In genomic region chr3:132819408-132819807, GRCm38 (mm10) we compare ENCODE assay signal across 24 mouse cellular contexts.
DNase-seq lines count a peak whose midpoint lies in the region; ATAC-seq and TF ChIP-seq lines count a peak whose summit lies in the region.
"Had no signal": no experiment of that assay in that cellular context is flagged by ENCODE, and none has a peak within 500 bp of the region (broad histone marks: within the 10 kb centered on the region; RNA-seq: fewer than 3 reads in every experiment).

No protein-coding gene starts in this region.

- no peaks in the 10 kb centered on the region for H3K27me3 ChIP-seq in heart, embryonic 11.5 days (ENCODE audit: control insufficient read depth, insufficient read depth, low read length)
- no peaks in the 10 kb centered on the region for H3K27me3 ChIP-seq in stomach, embryonic 15.5 days (replicated peaks)
- H3K27me3 ChIP-seq in stomach, postnatal 0 days (ENCODE audit: control insufficient read depth, insufficient read depth, low read length), result no peaks in the 10 kb centered on the region
- no peaks in the 10 kb centered on the region for H3K27me3 ChIP-seq in liver, embryonic 13.5 days
- H3K27me3 ChIP-seq in hindbrain, embryonic 16.5 days (replicated peaks; ENCODE audit: control insufficient read depth, insufficient read depth, low read length), result no peaks in the 10 kb centered on the region
- H3K27me3 ChIP-seq: embryonic facial prominence, embryonic 13.5 days; neural tube, embryonic 13.5 days had no signal

- H3K36me3 ChIP-seq in heart, embryonic 11.5 days (ENCODE audit: control insufficient read depth, insufficient read depth, low read length), result no peaks in the 10 kb centered on the region
- no peaks in the 10 kb centered on the region; the same call in 1 of the 2 replicates for H3K36me3 ChIP-seq in stomach, embryonic 15.5 days
- peaks cover 2% of the 10 kb centered on the region; the same call in 1 of the 2 replicates for H3K36me3 ChIP-seq in stomach, postnatal 0 days (ENCODE audit: control insufficient read depth, insufficient read depth, low read length)
- no peaks in the 10 kb centered on the region for H3K36me3 ChIP-seq in liver, embryonic 13.5 days
- no peaks in the 10 kb centered on the region; the same call in 1 of the 2 replicates for H3K36me3 ChIP-seq in hindbrain, embryonic 16.5 days (ENCODE audit: control insufficient read depth, insufficient read depth, low read length)
- H3K36me3 ChIP-seq: forebrain, embryonic 10.5 days; neural tube, embryonic 13.5 days had no signal

- H3K4me3 ChIP-seq in heart, embryonic 11.5 days (ENCODE audit: low read depth, low read length), result no peak overlapping the region
- no peak overlapping the region for H3K4me3 ChIP-seq in stomach, embryonic 15.5 days (replicated peaks)
- no peak overlapping the region for H3K4me3 ChIP-seq in stomach, postnatal 0 days (ENCODE audit: low read depth, low read length)
- no peak overlapping the region for H3K4me3 ChIP-seq in liver, embryonic 13.5 days (replicated peaks)
- no peak overlapping the region for H3K4me3 ChIP-seq in hindbrain, embryonic 16.5 days (ENCODE audit: low read length)
- H3K4me3 ChIP-seq: embryonic facial prominence, embryonic 13.5 days; forebrain, embryonic 10.5 days; midbrain, embryonic 10.5 days; neural tube, embryonic 13.5 days had no signal

- peak; percentile 81 for ATAC-seq in heart, embryonic 11.5 days (replicated peaks; ENCODE audit: insufficient number of reproducible peaks, low FRiP score, low TSS enrichment)
- peak; percentile 65; the same call in 1 of the 2 replicates for ATAC-seq in stomach, embryonic 15.5 days (ENCODE audit: insufficient read depth, low FRiP score, low read depth)
- ATAC-seq in stomach, postnatal 0 days (ENCODE audit: low FRiP score, low TSS enrichment), result no peak
- peak; percentile 87 for ATAC-seq in liver, embryonic 13.5 days (ENCODE audit: low read depth)
- peak; percentile 96 for ATAC-seq in megakaryocyte-erythroid progenitor cell, adult 5-6 weeks (replicated peaks; ENCODE audit: low FRiP score, low TSS enrichment, poor library complexity, severe bottlenecking)
- ATAC-seq in hindbrain, embryonic 16.5 days, result no peak
- ATAC-seq: forebrain, embryonic 16.5 days; inflammation-experienced regulatory T-cells, adult 6 months had no signal

- peaks cover 12% of the 10 kb centered on the region for H3K4me1 ChIP-seq in heart, embryonic 11.5 days (ENCODE audit: control insufficient read depth, insufficient read depth, low read length)
- no peaks in the 10 kb centered on the region for H3K4me1 ChIP-seq in stomach, embryonic 15.5 days
- H3K4me1 ChIP-seq in stomach, postnatal 0 days (replicated peaks; ENCODE audit: control insufficient read depth, insufficient read depth), result no peaks in the 10 kb centered on the region
- H3K4me1 ChIP-seq in liver, embryonic 13.5 days (replicated peaks), result peaks cover 35% of the 10 kb centered on the region
- H3K4me1 ChIP-seq in hindbrain, embryonic 16.5 days (ENCODE audit: control insufficient read depth, insufficient read depth, low read depth, low read length), result no peaks in the 10 kb centered on the region
- H3K4me1 ChIP-seq: embryonic facial prominence, embryonic 13.5 days; forebrain, embryonic 10.5 days; midbrain, embryonic 10.5 days; neural tube, embryonic 13.5 days had no signal

- H3K27ac ChIP-seq in heart, embryonic 11.5 days (ENCODE audit: low read depth, low read length), result no peak overlapping the region
- no peak overlapping the region for H3K27ac ChIP-seq in stomach, embryonic 15.5 days
- no peak overlapping the region for H3K27ac ChIP-seq in stomach, postnatal 0 days (replicated peaks)
- no peak overlapping the region for H3K27ac ChIP-seq in liver, embryonic 13.5 days
- no peak overlapping the region for H3K27ac ChIP-seq in hindbrain, embryonic 16.5 days (ENCODE audit: low read depth, low read length)
- H3K27ac ChIP-seq: embryonic facial prominence, embryonic 13.5 days; forebrain, embryonic 10.5 days; hindbrain, embryonic 14.5 days; midbrain, embryonic 10.5 days; neural tube, embryonic 13.5 days had no signal

- no peak for DNase-seq in heart, adult 8-10 months (ENCODE audit: low spot score)
- no peak for DNase-seq in stomach, postnatal 0 days (ENCODE audit: low spot score)
- DNase-seq in liver, embryonic 13.5 days, result peak; percentile 18
- DNase-seq in spleen, postnatal 14 days (ENCODE audit: low spot score in 2 of 2), result no peak
- DNase-seq: adrenal gland, postnatal 25 days; cerebellum, adult 8-10 months; cerebellum, postnatal 36 days; heart, postnatal 36 days; kidney, adult 11 months; kidney, postnatal 14 days; lung, postnatal 36 days; thymus, adult 18-20 months; thymus, postnatal 25 days had no signal

- WGBS in heart, embryonic 11.5 days (ENCODE audit: insufficient replicate concordance), result 56% methylated on average over 2 of the region's 2 CpGs
- 68% methylated on average over 2 of the region's 2 CpGs for WGBS in stomach, embryonic 15.5 days
- WGBS in stomach, postnatal 0 days, result 59% methylated on average over 2 of the region's 2 CpGs
- 24% methylated on average over 2 of the region's 2 CpGs for WGBS in liver, embryonic 13.5 days (ENCODE audit: insufficient replicate concordance)
- WGBS in hindbrain, embryonic 16.5 days, result 94% methylated on average over 2 of the region's 2 CpGs

- H3K4me2 ChIP-seq in heart, embryonic 11.5 days, result no peak overlapping the region
- H3K4me2 ChIP-seq in stomach, embryonic 15.5 days, result no peak overlapping the region
- H3K4me2 ChIP-seq in stomach, postnatal 0 days (replicated peaks; ENCODE audit: low read depth), result no peak overlapping the region
- no peak overlapping the region for H3K4me2 ChIP-seq in liver, embryonic 13.5 days
- no peak overlapping the region for H3K4me2 ChIP-seq in hindbrain, embryonic 16.5 days (ENCODE audit: low read length)
- H3K4me2 ChIP-seq: embryonic facial prominence, embryonic 13.5 days; hindbrain, embryonic 14.5 days; neural tube, embryonic 13.5 days had no signal

- no peak for TF ChIP-seq CTCF in stomach, postnatal 0 days (IDR thresholded peaks at IDR 0.05; ENCODE audit: low read depth)

- no peak overlapping the region for H3K9ac ChIP-seq in heart, embryonic 11.5 days (ENCODE audit: low read depth, low read length)
- no peak overlapping the region for H3K9ac ChIP-seq in stomach, embryonic 15.5 days
- H3K9ac ChIP-seq in stomach, postnatal 0 days (ENCODE audit: low read length), result no peak overlapping the region
- H3K9ac ChIP-seq in liver, embryonic 13.5 days, result no peak overlapping the region
- H3K9ac ChIP-seq in hindbrain, embryonic 16.5 days (ENCODE audit: low read depth, low read length), result no peak overlapping the region
- H3K9ac ChIP-seq: embryonic facial prominence, embryonic 13.5 days; hindbrain, embryonic 14.5 days; neural tube, embryonic 13.5 days had no signal

- no peaks in the 10 kb centered on the region for H3K9me3 ChIP-seq in heart, embryonic 11.5 days (replicated peaks; ENCODE audit: control insufficient read depth, low read length)
- no peaks in the 10 kb centered on the region for H3K9me3 ChIP-seq in stomach, embryonic 15.5 days
- no peaks in the 10 kb centered on the region for H3K9me3 ChIP-seq in stomach, postnatal 0 days (ENCODE audit: control insufficient read depth, low read length)
- H3K9me3 ChIP-seq in liver, embryonic 13.5 days (replicated peaks), result no peaks in the 10 kb centered on the region
- no peaks in the 10 kb centered on the region for H3K9me3 ChIP-seq in hindbrain, embryonic 16.5 days (ENCODE audit: control insufficient read depth, low read length)
- H3K9me3 ChIP-seq: embryonic facial prominence, embryonic 13.5 days; forebrain, embryonic 10.5 days; midbrain, embryonic 10.5 days; neural tube, embryonic 13.5 days had no signal

- no peak for TF ChIP-seq EP300 in stomach, postnatal 0 days (optimal IDR thresholded peaks at IDR 0.05)

Comparison
In these comparisons a context has a peak if more than half of its experiments do, and no peak if none do; other contexts are left out.
1. ATAC-seq: peak in heart, embryonic 11.5 days (single experiment), stomach, embryonic 15.5 days (single experiment), liver, embryonic 13.5 days (single experiment) and megakaryocyte-erythroid progenitor cell, adult 5-6 weeks (single experiment); none in stomach, postnatal 0 days (single experiment) and hindbrain, embryonic 16.5 days (single experiment).